Mouse (Mus musculus) frontal cortex, postnatal 25 days (tissue): ENCODE data around the gene Gm17482.
A peak's percentile ranks its signal among the peaks of the same experiment; 100 is the strongest.
"Not testable (repeated sequence)": the region's sequence is repeated elsewhere in the genome, so short reads cannot be mapped to it uniquely, and the experiment has no call there.

Experiments used
- DNase-seq, 2 experiments: peaks; one replicate each; pipeline ENCODE4 v3.0.0; 2022; ENCODE audit warnings: low spot score in 2 of 2

The Gm17482 gene

DNA sequence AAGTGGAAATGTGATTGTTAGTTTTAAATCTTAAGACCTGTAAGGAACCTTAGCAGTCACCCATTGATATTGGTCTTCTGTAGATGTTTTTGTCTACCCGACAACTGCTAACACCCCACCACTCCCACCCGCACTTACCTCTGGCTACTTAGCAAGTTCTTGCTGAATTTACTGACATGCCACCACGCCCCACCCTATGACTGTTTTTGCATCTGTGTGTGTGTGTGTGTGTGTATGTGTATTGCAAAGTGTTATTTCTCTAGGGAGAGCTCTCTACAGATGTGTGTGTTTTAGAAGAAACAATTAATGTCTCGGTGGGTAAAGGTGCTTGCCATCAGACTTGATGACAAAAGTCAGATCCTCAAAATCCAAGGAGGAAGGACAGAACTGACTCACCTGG, at the start of gene Gm17482:
Gene Gm17482 (plus strand): TSS at position 301 of the 400 bp plus-strand sequence.
- DNase-seq, result no peak

DNA sequence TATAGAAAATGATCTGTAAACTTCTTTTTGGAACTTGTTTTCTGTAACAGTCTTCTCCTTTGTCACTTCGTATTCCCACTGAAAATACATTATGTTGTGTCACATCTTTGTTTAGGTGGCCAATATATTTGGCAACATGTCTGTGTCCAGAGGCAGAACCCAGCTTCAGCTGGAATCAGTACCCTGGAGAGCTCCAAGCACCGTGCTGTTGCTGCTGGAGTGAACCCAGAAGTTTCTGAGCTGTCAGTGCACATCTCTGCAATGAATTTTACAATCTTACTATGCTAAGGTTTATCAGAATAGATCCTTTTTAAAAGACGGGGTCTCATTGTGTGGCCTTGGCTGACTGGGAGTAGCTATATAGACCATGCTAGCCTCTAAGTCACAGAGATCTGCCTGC, 48.3 kb upstream of the Gm17482 start:
- DNase-seq, result no peak

DNA sequence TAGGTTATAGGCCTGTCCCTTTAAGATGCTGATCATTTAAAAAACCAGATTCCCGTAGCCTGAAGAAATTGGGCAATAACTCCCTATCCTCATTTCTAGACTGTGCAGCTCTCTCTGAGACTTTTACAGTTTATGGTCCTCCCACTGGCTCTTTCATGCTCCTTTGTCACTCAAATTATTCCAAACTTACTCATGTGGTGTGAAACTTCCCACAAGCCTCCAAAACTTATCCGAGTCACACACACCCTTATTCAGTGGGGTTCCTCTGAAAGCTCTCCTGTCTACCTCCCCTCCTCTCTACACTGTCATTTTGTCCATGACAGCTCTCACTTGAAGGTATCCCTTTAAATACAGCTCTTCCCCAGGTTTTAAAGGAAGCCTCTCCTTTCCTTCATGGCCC, 46.0 kb upstream of the Gm17482 start:
- DNase-seq, result no peak

DNA sequence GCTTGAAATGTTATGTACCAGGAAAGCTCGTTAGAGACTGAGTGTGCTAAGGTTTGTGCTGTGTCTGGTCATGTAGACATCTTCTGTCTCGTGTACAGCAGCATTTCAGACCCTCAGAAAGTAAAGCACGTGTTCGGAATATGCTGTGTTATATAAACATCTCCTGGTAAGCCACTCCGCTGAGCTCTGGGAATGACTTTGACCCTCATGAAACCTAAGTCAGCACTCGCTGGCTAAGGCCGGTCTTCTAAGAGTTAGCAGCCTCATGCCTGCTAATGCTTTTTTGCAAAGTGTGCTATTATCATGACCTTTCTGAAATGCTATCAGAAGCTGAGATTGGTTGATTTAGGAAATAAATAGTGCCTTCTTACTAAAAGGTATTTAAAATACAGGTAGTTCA, 36.0 kb upstream of the Gm17482 start:
- no peak for DNase-seq

DNA sequence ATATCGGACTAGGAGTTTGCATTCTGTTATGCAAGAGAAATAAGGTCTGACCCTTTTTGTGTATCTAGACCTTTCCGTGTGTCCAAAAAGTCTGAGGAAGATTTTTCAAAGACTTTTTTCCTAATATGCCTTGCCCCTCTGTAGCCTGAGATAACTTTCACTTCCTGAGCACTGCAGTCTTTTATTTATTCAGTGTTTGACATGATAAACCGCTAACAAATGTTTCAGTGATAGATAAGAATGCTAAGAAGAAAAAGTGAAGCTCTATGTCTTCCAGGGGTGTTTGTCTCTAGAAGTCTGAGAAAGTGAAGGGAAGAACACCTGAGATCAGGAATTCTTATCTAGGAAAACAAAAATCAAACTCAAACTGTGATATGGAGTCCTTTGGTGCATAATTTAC, 26.4 kb upstream of the Gm17482 start:
- no peak for DNase-seq

DNA sequence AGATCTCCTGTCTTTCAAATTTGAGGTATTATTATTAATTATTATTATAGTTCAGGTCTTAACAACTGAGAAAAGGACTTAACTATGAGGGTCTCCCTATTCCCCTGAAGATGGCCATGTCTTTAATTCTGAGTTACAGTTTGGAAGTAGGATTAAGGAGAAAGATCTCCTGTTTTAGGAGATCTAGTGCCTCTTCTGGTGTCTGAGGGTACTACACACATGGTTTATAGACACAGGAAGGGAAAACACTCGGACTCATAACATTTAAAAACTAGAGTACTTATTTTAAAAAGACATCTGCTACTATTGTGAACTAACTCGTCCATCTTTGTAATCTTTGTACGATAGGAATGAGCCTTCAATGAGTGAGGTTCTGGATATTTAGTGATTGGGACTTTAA, 24.1 kb upstream of the Gm17482 start:
- DNase-seq, result no peak

DNA sequence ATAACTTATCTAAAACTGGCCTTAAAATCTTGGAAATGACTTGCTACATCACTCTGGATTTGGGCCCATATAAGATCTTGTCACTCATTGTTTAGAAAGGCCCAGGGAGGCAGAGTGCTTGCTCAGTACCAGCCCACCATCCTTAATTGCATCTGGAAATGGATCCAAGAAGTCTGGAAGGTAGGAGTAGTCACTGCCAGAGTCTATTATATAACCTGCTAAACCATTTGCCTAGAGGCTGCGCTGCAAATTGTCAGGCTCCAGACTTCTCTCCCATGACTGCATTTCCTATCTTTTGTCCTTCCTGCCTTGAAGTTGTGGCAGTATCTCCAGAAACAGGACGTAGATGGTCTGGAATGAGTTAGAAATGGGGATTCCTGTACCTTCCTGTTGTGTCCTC, 17.0 kb upstream of the Gm17482 start:
- no peak for DNase-seq

DNA sequence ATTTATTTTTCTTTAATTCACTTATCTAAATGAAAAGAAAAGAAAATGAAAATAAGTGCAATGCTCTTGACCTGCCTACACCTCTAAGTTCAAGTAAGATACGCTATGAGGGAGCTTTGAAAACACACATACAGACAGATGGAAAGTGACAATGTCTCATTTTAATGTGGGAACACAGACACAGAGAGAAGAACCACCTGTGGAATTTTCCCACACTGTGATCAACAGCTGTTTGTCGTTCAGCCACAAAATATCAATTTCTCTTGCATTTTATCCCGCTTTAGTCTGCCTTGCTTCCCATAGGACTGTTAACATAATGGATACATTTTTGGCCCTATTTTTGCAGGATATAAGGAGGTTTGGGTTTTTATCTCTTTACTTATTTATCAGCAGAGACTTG, 16.3 kb upstream of the Gm17482 start:
- DNase-seq, result no peak

DNA sequence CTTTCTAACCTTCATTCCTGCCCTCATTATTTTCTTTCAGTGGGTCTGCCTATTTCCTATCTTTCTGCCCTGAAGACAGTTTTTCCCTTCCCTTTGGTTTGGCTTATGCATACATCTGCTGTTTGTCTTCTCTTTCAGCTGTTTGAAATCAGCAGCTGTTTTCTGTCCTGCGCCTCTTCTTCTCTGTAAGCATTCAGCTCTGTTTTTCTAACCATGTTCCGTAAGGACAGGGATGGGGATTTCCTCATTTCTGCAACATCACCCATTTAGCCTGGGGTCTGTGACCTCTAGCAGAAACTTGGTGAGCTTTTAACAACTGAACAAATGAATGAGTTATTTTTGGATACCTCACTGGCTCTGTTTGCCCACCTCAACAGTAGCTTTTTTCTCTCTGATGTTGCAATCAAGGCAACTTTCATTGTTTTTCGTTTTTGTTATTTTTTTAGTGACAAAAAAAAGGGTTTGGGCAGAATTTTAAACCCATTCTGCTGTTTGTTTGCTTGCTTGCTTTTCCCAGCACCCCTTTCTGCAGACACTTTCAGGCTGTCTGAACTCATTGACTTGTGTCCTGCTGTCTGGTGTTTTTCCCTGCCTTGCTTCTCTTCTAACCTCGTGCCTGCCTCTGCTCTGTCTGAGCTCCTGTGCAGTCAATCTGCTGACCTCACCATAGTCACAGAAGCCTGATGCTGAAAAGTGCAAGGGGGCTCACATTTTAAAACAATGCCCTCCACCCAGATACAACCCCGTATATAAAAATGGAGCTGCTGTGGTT, 14.8 kb upstream of the Gm17482 start:
- DNase-seq, result no peak

DNA sequence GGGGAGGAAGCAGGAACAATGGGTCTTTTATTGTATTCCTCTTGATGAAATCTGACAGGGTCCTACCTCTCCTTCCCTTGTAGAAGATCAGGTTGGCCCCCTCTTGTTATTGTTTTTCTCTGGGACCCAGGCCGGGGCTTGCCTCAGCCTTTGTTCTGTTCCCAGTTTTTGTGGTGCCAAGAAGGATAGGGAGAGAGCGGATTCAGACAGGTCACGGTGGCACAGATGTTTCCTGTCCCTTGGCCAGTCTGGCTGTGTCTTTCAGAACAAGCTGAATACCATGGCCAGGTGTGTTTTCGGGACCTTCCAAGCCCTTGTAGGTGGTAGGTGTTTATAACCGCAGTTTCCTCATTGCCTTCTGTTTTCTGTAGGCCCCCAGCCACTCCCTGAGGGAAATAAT, 14.0 kb upstream of the Gm17482 start:
- DNase-seq, result no peak

DNA sequence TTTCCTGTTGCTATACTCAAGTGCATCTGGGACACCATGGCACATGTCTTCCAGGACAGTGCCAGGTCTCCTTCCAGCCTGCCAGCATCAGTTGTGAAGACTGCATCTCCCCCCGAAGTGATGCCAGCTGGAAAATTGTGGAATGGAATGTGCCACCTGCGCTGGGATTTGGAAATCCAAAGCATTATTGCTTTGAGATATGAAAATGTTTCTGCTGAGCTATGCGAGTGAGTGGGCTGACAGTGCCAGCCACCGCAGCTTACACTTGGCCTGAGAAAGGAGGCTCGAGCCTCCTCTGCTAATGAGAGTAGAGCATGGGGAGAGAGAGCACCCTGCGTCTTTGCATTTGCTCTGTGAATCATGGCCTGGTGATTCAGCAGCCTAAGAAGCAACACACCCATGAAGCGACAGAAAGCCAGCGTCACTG, 5.9 kb upstream of the Gm17482 start:
- DNase-seq, result no peak

DNA sequence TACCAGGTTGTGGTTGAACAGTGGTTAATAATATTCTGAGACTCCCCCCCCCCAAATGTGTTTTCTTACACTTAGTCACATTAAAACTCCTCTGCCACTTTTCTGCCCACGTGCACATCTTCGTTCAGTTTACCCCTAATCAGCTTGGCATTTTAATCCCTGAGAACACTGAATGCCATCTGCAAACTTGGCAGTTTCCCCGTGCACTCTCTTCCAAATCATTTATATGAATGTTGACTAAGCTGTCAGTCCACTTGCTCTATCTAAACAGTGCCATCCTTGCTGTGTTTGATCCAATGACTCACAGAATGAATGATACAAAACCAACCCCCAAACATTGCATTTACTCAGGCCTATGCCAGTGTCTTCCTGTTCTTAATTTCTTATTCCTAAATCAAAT, 1.6 kb upstream of the Gm17482 start:
- no peak for DNase-seq

DNA sequence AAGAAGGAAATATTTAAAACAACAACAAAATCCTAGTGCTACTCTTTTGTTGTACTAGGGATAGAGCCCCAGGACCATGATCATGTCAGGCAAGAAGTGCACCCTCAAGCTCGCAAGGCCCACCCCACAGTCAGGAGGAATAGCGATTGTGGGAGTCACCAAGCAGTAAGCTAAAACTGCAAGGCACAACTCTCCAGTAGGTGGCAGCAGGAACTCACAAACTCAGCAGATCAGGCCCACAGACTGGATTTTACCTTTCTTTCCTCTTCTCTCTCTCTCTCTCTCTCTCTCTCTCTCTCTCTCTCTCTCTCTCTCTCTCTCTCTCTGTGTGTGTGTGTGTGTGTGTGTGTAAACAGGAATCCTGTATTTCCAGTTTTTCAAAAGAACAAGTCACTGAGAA, 386 bp downstream of the Gm17482 start:
- peak; percentile 74 to 81 for DNase-seq

DNA sequence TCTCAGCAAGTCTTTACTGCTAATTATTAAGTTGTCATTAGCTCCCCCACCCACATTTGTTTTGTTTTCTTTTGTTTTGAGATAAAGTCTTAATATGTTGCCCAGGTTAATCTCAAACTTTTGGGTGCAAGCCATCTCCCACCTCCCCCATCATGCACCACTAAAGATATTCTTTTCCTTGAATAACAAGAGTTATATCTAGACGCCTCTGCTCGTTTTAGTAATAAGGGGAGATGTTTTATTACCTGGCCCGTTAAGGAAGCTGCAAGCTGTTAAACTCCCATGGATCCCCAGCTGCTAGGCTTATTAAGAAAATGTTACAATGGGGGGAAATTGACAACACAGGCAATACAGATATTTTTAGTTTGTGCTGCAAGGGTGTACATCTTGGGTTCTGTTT, 3.4 kb downstream of the Gm17482 start:
- DNase-seq, result no peak

DNA sequence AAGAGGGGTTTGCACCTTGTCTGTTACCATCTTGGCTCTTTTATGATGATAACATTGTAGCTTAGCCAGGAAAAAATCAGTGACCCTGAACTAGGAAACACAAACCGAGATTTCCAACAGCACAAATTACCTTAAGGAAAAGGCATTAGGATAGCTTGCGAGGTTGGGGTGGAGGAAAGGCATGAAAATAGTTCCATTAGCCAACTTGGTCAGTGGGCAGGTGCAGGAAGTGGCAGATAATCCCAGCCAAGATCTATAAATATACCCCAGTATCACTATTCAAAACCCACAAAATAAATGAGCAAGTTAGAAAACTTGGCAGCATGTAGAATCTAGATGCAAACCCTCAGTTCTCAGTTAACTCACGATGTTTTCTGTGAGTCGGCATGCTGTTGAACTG, 4.7 kb downstream of the Gm17482 start:
- no peak for DNase-seq

DNA sequence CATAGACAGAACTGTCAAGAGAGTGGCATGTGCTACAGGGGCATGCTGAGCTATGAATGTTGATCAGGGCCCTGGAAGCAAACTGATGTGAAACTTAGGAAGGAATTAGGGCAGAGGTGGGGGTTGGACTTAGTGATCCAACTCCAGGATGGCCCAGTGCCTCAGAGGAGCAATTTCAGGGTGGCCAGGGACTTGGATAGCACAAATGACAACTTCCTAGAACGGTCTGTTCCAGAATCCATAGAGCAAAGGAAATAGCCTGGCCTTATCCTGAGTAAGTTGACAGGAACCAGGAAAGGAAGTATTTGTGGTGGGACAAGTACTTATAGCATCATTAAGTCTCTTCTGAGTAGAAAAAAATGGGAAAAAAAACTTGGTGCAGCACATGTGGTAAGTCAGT, 5.4 kb downstream of the Gm17482 start:
- DNase-seq, result no peak

DNA sequence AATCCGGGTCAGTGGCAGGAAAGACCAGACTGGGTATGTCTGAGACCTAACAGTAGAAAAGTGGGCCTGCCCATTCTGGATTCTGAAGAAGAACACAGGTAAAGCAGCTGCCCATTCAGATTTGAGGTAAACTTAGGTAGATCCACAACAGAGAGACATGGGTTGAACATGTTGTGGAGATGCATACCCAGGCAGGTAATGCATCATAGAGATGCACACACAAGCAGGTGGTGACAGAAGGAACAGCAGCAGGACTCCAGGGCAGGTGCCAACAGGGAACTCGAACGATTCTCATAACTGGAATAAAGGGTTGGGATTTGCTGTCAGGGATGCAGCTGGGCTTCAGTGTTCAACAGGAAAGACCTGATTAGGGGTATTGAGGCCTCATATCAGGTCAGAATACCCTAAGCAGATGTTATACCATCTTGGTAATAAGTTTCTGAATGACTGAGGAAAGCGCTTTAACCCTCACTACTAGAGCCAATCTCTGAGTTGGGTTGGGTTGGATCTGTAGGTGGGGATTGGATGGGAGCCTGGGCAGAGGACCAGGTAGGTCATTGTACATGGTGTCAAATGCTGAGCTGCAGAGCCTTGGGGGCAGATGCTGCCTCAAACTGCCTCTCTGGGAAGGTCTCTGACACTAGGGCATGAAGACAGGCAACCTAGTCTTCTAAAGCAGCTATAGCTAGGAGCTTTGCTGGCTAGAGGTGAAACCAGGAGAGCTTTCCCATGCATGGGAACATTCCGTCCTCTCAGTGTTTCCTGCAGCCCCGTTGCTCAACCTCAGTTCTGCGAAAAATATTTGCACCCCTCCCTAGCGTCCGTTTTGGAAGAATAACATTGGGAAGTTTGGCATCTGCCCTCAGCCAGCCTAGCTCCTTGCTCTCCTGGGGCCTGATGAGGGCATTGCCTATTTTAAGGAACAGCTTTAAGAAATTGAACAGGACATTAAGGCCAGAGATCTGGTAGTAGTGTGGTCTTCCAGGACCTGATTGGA, 11.2 kb downstream of the Gm17482 start:
- DNase-seq, result no peak

DNA sequence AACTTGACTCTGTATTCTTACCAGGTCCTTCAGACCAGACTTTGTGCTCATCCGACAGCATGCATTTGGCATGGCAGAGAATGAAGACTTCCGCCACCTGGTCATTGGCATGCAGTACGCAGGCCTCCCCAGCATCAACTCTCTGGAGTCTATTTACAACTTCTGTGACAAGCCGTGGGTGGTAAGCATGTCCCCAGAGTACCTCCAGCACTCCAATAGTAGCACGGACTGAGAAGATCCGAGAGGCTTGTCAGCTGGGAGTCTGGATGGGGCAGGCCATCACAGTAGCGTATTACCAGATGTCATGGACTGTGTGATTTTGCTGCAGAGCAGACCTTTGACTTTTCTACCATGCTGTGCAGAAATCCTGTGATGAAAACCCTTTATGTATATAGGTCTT, 12.2 kb downstream of the Gm17482 start:
- no peak for DNase-seq

DNA sequence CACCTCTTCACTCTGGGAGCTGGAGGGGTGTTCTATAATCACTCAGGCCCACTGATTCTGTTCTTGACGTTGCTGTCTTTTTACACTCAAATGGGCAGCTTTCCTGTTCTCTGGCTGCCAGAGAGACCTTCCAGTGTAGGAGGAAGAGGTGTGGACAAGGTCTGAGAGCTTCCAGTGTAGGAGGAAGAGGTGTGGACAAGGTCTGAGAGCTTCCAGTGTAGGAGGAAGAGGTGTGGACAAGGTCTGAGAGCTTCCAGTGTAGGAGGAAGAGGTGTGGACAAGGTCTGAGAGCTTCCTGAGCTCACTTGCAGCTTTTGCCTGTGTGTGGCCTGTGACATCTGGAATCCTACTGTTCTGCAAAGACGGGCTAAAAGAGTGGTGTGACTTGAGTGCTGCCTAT, 13.3 kb downstream of the Gm17482 start:
- not testable (repeated sequence) for DNase-seq

DNA sequence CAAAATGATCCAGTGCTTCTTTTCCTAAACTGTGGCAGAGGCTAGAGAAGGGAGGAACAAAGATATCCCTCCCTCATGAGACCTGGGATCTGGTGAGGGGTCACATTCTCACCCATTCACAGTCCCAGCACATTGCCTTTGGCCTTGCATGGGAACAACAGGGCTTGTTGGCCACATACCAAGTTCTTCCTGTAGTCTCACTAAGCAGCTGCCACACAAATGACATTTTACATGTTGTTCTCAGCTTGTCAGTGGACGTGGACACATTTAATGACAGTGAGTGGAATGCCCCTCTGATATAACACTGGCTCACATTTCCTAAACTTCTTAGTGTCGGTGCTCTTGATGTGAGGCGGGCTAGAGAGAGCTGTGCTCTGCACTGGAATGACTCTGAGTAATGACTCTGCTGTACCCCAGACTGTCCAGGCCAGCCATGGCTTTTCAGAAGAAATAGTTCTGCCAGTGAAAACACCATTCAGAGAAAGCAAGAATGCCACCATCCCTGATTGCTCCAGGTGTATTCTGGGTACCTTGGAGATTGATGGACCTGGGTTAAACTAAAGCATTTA, 14.1 kb downstream of the Gm17482 start:
- no peak for DNase-seq

DNA sequence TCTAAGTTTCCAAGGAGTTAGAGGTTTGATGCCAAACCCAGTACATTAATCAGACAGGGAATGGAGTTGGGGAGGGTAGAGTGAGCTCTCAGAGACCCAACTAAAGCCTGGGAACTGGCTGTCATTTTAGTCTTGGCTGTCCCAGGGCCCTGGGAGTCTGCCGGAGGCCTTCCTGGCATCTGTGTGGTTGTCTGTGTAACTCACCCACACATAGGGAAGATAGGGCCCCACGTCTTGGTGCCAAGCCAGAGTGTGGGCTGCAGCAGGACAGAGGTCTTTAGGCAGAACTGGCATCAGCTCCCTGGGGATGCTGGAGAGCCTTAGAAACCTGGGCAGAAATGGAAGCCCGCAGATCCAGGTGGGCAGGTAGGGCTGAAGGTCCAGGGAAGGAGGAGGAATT, 14.8 kb downstream of the Gm17482 start:
- DNase-seq, result no peak

DNA sequence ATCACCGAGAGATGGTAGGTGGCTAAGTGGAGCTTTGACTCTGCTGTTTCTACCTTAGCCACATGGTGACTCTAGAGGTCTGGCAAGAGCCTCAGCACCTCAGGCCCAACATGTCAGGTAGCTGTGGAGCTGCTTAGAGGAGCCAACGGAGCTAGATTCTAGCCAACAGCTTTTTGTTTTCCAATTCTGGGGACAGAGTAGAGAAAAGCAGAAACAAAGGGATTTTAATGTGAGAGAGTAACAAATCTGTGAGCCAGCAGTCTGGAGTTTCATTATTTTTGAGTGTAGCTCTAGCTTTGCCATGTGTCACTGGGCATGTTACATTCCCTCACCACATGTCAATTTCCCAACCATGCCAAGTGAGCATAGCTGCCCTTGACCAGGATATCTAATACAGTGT, 17.1 kb downstream of the Gm17482 start:
- no peak for DNase-seq
